Mouse (Mus musculus): ENCODE measurements around the gene N4bp1.

The N4bp1 gene

DNA sequence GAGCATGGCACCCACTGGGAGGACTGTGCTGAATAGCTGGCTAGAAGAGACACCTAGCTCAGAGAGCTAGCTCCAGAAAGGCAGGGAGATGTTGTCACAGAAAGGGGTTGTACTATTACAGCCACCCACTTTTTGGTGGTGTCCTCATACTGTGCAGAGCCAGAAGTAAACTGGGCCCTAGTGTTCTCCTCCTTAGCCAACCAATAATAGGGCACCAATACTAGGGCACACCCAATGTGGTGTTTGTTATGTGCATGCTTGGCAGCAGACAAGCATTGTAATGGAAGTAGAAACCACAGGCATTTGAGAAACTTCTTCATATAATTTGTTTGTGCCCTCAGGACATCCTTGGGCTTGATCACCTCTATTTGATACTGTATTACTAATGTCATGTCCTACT is 58.5 kb downstream of the N4bp1 start:
- no peak for DNase-seq (ENCODE audit: extremely low read depth, low read depth, low spot score)

DNA sequence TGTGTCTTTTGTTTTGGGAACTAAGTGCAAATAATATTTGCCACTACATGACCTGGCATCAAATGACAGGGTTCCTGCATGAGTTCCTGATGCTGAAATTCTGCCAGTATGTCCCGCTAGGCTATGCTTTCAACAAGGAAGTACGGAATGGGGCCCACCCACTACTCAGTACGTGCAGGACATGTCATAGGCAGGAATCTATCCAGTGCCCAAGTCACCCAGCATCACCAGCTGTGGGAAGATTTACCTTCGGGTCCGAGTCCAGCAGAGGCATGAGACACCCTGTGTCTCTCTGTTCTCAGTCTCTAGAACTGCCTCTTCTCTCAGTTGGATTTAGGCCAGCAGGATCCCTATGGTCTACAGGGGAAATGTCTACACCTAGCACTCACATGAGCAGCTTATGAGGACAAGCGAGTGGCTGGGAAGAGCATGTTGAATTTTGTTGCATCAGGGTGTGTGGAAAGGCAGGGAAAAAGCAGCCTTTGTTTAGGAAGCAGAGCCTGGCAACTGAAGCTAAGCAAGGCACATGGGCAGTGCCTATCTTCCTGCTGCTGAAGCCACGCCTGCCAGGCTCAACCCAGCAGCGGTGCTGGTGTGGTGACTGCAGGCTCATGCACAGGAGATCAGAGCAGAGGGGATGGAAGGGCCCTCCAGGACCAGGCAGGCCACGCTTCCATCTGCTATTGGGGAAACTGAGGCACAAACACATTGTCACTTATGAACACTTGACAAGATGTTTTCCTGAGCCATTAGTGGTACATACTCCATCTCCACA is 59.2 kb downstream of the N4bp1 start:
- DNase-seq (ENCODE audit: extremely low read depth, low read depth, low spot score) = no peak

DNA sequence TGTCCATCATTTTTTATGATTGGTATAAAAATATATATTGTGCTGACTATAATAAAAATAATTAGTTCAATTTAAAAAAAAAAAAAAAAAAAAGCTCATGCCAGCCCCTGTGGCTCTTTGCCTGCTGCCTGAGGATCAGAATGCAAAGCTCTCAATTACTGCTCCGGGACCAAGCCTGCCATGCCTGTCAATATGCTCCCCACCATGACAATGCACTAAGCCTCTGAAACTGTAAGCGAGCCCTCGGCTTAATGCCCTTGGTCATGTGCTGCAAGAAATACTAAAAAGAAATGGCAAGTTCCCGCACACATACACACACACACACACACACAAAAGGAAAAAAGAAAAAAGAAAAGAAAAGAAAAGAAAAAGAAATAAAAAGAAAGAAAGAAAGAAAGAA is 60.3 kb downstream of the N4bp1 start:
- DNase-seq (ENCODE audit: extremely low read depth, low read depth, low spot score) = no peak

DNA sequence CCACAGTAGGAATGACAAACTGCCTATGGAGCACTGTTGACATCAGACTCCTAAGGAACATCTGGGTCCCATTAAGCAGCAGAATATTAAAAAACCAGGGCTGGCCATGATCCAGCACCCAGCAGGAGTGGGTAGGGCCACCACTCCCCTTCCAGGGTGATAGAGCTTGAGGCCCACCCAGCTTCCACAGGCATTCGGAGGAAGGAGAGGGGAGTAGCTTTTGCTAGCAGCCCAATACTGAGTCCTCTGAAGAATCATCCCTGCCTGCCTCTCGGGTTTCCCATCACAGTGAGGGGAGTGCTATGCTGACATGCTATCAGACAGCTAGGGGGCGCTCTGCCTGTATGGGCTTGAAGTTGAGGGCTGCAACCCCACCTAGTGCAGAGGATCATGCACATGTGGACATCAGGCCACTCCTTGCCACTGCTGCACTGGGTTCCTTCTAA is 64.3 kb downstream of the N4bp1 start:
- DNase-seq (ENCODE audit: extremely low read depth, low read depth, low spot score) = no peak

DNA sequence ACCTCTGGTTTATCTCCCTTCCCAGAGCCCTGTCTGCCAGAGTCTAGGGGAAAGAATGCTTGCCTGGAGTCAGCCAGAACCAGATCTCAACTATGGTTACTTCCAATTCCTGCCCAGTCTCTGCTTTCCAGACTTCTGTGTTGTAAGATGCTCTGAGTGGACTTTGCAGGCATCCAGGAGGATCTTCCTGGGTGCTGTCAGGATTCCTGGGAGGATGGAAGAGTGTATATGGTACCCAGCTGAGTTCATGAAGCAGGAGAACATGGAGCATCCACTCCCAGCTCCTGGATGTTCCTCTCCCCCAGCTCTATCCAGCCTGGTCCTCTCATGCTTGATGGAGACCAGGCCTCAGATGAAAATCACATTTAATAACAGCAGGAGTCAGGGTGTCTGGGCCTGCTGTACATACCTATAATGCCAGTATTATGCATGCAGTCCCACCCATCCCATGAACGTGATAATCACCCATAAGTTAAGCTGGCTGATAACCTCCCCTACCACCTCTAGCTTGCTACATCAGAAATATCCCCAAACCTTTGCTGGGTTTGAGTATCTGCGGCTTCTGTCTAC is 64.8 kb downstream of the N4bp1 start:
- DNase-seq (ENCODE audit: extremely low read depth, low read depth, low spot score) = no peak

DNA sequence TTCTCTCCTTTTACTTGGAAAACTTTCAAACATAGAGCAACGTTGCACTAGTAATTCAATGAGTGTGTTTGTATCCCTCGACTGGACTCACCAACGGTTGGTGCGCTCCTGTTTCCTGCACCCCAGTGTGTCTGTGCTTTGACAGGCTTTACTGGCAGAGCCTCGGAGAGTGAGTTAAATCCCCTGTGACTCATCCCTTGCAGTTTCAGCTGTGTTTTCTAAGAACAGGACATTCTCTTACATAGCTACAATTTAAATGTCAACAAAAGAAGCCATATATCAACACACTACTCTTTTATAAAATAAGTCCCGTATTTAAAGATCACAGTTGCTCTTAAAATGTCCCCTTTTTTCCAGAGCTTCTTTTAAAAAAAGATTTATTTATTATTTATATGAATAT is 65.6 kb downstream of the N4bp1 start:
- no peak for DNase-seq (ENCODE audit: extremely low read depth, low read depth, low spot score)

DNA sequence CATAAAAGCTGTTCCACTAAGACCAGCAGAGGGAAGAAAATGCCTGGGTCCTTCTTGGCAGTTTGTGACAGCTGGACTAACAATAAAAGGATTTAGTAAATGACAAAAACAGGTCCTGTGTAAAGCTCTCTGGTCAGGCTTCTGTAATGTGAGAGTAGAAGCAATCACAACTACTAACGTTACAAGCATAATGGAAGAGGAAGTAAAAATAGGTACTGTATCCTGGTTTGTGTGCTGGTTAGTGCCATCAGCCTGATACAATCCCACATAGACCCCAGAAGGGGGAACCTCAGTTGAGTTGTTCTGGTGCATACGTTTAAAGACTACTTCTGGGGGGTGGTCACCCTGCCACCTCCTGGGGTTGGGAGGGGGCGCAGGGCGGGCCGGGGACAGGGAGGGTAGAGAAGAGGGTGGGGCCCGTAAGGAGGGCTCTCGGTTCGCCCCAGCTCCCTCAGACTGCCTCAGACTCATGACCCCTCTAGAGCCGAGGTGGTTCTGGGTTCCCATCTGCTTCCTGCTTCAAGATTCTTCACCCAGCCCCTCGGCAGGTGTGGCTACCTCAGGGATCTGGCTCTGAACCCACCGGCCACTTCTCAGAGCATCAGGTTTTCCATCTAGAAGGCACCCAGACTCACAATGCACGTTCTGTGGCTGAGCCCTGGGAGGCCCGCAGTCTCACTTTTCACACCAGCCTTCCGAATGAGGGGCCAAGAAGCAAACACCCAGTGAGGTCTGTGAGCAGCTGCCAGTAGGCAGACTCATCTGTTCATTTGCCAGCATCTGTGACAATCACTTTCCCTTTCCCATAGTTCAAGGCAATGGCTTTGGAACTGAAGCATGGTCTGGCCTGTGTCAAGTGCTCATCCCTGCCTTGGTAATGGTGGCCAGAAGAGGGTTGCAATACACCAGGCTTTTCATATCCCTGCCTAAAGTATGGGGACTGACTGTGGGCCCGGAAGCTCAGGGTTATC is 75.8 kb downstream of the N4bp1 start:
- DNase-seq (ENCODE audit: extremely low read depth, low read depth, low spot score) = no peak

DNA sequence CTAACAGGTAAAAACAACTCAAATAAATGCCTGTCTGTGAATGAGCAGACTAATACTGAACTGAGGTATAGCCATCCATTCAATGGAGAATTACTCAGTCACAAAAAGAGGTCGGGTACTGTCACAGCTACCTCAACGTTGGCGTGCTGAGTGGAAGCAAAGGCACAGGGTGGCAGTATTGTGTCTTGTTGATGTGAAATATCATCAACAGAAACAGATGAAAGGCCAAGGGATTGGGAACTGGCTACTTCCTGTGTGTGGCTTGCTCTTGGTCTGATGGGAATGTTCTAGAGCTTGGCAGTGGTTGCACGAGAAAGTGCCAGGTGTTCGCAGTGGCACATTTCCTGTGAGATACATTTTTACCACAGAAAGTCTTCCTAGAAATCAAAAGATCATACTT is 76.8 kb downstream of the N4bp1 start:
- no peak for DNase-seq (ENCODE audit: extremely low read depth, low read depth, low spot score)

DNA sequence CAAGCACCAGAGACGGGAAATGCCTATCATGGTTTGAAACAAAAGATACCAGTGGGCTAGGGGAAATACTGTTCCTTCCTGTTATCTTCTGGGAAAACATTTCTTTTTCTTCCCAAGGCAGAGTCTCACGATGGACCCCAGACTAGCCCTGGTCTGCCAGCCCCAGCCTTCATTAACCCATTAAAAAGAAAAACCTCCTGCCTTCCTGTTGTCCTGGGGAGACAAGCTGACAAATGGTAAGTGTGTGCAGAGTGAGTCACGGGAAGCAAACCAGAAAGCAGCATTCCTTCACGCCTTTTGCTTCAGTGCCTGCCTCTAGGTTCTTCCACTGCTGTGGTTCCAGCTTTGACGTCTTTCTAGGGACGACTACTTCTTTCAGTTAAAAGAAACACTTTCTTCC is 83.1 kb downstream of the N4bp1 start:
- no peak for DNase-seq (ENCODE audit: extremely low read depth, low read depth, low spot score)

DNA sequence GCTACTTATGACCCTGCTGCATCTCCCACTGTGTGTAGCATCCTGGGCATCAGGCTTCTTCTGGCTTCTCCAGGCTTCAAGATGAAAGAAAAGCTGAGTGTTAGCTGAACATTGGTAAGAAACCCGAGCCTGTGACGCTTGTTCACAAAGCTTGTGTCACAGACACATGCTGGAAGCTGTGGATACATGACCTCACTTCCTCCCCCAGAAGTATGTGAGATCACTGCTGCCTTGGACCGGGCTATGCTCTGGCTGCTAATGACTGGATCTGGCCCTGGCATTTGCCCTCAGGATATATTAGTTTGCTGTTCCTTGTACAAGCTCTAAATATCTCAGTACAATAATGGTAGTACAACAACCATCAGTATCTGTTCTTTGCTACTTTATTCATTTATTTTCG is 84.1 kb downstream of the N4bp1 start:
- DNase-seq (ENCODE audit: extremely low read depth, low read depth, low spot score) = no peak

DNA sequence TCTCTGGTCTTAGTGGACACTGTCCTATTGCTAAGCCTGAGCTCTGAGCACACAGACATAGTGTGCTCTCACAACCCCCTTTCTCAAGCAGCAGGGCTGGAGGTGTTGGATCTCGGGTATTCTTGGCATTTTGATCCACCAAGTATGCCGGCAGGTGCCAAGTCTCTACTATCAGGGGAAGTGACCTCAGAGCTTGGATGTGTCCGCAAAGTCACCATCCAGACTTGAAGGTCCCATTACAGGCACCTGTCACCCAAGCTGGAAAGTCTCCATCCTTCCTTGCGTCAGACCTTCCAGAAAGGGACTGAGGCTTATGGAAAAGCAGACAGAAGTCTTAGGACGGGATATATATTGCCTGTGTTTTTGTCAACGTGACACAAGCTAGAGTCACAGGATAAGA is 86.9 kb downstream of the N4bp1 start:
- no peak for DNase-seq (ENCODE audit: extremely low read depth, low read depth, low spot score)

DNA sequence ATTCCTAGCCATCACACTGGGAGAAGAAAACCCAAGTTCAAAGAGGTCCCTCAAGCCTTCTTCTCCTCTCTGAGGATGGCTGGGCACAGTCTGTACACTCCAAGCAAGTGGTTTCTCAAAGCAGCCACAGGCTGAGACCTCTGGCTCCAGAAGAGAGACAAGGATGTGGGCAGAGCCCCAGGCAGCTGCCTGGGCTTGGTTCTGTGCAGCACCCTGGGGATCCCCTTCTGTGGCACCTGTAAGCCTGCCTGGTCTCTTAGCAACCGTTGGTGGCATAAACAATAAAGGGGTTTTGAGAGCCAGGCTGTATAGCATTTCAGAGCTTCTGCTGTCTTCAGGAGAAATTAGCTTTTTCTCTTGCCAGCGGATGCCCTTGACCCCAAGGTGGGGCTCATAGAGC is 87.4 kb downstream of the N4bp1 start:
- DNase-seq (ENCODE audit: extremely low read depth, low read depth, low spot score) = no peak

DNA sequence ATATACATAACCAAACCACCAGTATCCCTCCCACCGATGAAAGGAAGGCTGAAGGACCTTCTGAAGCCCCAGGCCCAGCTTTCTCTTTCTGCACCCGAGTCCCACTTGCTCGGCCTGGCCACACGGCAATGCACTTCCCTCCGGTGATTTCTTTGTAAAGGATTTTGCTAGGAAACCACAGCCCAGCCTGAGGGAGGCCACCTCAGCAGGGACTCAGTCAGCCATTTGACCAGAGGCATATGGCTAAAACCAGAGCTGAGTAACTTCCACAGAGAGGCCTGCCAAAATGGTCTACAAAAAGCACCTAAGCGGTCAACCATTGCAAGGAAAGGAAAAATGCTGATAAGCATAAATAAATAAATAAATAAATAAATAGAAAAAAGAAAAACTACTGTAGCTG is 90.3 kb downstream of the N4bp1 start:
- no peak for DNase-seq (ENCODE audit: extremely low read depth, low read depth, low spot score)

DNA sequence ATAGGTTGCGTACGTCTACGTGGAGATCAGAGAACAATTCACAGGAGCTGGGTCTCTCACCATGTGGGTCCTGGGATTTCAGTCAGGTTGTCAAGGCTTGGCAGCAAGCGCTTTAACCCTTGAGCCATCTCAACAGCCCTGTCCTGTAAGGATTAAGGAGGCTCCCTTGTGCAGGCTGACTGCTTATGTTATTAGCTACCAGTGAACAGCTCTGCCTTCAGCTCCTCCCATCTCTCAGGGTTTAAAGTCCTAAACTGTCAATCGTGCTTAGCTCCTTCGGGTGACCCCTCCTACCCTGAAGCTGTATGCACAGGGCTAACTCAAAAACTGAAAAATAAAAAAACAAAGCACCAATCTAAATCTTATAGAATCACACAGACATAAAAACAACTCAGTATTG is 93.5 kb downstream of the N4bp1 start:
- DNase-seq (ENCODE audit: extremely low read depth, low read depth, low spot score) = no peak

DNA sequence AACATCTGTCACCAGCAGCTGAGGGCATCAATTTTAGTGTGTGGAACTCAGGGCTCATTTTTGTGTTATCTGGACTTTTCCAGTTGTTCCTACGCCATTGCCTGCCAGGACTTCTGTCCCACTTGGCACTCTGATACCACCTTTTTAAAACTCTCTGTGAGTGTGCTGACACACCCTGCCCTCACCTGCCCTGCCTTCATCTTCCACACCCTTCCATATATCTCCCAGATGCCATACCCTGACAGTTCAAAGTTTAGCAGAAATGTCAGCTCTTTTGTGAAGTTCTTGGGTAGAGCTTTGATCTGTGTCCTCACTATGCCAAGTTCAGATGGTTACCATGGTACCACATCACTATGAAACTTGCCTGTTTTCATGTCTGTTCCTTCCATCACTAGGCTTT is 95.5 kb downstream of the N4bp1 start:
- DNase-seq (ENCODE audit: extremely low read depth, low read depth, low spot score) = no peak

DNA sequence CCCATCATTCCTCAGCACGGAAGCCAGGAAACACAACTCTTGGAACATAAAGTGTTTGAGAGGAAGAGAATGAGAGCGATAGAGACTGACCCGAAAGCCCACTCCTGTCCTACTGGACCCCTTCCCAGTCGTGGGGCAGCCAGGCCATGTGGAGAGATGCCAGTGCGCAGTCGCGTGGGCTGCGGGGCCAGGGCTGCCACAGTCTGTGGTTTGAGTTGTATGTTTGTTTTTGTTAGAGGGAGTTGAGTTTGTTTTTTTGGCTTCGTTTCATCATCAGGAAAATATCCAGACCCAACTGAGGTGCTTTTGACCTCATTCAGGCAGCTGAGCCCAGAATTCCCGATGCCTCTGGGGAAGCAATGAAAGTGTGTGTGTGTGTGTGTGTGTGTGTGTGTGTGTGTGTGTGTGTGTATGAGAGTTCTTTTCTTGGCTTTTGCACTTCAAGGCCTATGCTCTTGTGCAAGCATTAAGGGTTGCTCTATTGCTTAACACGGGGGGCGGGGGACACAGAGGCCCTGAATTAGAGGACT is 97.1 kb downstream of the N4bp1 start:
- DNase-seq (ENCODE audit: extremely low read depth, low read depth, low spot score) = no peak

DNA sequence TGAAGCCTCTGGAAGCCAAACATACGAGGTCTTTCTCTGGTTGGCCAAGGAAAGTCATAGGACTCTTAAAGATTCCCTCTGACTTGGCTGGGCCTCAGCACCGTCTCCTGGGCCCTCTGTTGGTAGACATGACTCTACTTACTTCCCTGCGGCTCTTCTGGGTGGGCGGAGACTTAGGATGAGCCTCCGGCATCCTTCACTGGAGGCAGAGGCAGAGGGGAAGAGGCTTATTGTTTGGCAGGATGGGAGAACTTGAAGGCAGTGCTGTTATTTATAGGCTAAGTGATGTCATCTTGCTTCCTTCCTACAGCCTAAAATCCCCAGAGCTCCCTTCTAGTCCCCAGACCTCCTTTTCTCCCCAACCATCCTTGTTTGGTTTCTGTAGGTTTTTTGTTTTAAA is 98.6 kb downstream of the N4bp1 start:
- no peak for DNase-seq (ENCODE audit: extremely low read depth, low read depth, low spot score)

DNA sequence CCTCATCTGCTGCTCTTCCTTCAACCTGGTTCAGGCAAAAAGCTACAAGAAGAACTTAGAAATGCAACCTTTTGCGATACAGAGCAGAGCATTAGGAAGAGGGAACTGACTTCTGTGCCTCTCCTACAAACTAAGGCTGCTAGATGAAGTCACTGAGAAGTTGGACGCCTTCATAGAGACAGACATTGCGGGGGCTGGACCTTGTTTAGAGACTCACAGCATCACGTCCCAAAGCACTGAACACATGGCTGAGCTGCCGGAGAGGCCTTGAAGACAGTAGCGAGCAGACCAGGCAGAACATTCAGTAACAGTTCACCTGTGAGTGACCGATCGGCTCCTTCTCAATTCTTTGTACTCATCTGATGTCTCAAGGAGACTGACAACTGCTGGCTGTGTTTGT is 104.0 kb downstream of the N4bp1 start:
- no peak for DNase-seq (ENCODE audit: extremely low read depth, low read depth, low spot score)

DNA sequence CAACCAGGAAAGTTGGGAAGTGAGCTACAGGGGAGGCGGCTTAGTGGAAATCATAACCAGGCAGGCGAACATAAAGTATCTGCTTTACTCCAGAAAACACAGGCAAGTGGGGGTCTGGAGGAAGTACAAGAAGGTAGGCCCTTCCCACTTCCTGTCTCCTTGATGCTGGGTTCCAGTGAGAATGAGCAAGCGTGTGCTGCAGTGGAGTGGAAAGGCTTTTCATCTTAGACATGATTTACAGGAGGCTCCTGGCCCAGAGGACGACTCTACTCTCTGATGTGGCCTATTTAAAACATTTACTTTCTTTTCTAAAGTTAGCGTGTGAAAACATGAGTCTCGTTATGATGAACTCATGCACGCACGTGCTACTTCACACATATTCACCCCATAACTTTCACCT is 105.9 kb downstream of the N4bp1 start:
- no peak for DNase-seq (ENCODE audit: extremely low read depth, low read depth, low spot score)

DNA sequence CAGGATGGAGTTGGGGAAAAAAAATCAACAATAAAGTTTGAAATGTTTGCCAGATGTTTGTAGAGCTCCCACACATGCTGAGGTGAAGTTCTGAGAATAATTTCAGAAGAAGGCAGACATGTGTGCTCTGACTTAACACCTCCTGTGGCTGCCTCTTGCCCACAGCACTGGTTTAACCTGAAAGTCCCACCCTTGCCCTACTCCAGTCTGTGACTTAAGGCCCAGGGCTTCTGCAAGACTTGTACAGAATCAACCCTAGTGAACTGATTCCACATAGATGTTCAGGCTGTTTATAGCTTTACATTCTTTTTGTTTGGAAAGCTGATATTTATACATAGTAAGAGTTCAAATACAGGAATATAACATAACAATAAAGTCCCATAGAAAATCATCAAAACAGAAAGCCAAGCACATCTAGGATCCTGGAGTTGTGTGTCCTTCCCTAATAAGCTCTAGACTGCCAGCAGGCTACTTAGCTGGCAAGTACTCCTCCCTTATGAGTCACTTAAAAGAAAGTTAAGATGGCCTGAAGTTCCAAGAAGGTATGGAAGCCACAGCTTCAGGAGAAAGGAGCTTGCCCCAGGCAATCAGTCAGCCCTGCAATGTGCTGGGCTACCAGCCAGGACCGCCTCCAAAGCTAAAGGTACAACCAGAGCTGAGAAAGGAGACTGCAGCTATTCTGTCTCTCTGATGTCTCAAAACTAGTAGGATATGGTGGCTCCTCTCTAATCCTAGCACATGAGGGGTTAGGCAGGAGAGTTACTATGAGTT is 114.9 kb downstream of the N4bp1 start:
- DNase-seq (ENCODE audit: extremely low read depth, low read depth, low spot score) = peak; percentile 96

DNA sequence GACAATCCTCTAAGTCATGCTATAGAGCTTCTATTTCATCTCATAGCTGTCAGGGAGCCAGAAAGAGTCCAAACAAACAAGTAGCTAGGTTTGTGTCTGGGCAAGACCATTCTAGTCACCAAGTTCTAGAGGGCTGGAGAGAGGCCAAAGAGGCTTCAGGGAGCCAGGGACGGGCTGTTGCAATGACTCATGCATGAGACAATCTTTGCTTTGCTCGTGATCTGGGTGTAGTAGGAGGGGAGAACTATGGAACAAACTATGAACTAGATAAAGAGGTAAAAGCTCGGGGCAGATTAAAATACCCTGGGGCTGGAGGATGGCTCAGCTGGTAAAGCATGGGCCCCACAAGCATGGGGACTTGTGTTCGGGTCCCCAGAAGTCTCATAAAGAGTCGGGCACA is 116.6 kb downstream of the N4bp1 start:
- DNase-seq (ENCODE audit: extremely low read depth, low read depth, low spot score) = peak; percentile 95

Data from fat pad, adult 2 months (tissue).